Mouse (Mus musculus) forebrain, embryonic 14.5 days (tissue): ENCODE measurements around the gene Ppp3ca. TPM values are rescaled to one million over a fixed set of nuclear protein-coding genes. Genes with fewer than 3 reads are reported as not detected.
"Not testable (repeated sequence)": the region's sequence is repeated elsewhere in the genome, so short reads cannot be mapped to it uniquely, and the experiment has no call there.

Source experiments
- ATAC-seq: fragments of 200-750 bp; cut with Nextera tagmentation; 2 replicates; pipeline ENCODE4 v1.8.0; 2017; ENCODE audit warnings: mild to moderate bottlenecking, moderate library complexity
- DNase-seq: peaks from one replicate; pipeline ENCODE4 v3.0.0-alpha.2; 2015; ENCODE audit warnings: low spot score
- H3K27ac ChIP-seq: fragments of 300-500 bp; sonication (generic); 2 replicates; pipeline ENCODE4 v1.5.1; 2014; ENCODE audit warnings: low read depth, mild to moderate bottlenecking, control low read depth, low read length, moderate library complexity
- H3K27me3 ChIP-seq: fragments of 300-500 bp; sonication (generic); replicated peaks from 2 replicates; pipeline ENCODE4 v1.6.1; 2014; ENCODE audit warnings: low read length, control low read depth, mixed read lengths; ENCODE audit not compliant: control insufficient read depth, insufficient read depth
- H3K36me3 ChIP-seq: fragments of 300-500 bp; sonication (generic); 2 replicates; pipeline ENCODE4 v1.6.1; 2014; ENCODE audit warnings: low read length, control low read depth; ENCODE audit not compliant: control insufficient read depth, insufficient read depth
- H3K4me1 ChIP-seq: fragments of 300-500 bp; sonication (generic); 2 replicates; pipeline ENCODE4 v1.6.1; 2014; ENCODE audit warnings: antibody characterized with exemption, low read length, control low read depth; ENCODE audit not compliant: control insufficient read depth, insufficient read depth
- H3K4me2 ChIP-seq: fragments of 300-500 bp; sonication (generic); 2 replicates; pipeline ENCODE4 v1.6.1; 2014; ENCODE audit warnings: mild to moderate bottlenecking, control low read depth, low read length
- H3K4me3 ChIP-seq: fragments of 300-500 bp; sonication (generic); 2 replicates; pipeline ENCODE4 v1.5.1; 2014; ENCODE audit warnings: low read depth, low read length, control low read depth
- H3K9ac ChIP-seq: fragments of 300-500 bp; sonication (generic); 2 replicates; pipeline ENCODE4 v1.6.1; 2014; ENCODE audit warnings: mild to moderate bottlenecking, low read length, control low read depth, moderate library complexity
- H3K9me3 ChIP-seq: fragments of 300-500 bp; sonication (generic); replicated peaks from 2 replicates; pipeline ENCODE4 v1.6.1; 2016; ENCODE audit warnings: low read length, control low read depth, mixed read lengths; ENCODE audit not compliant: control insufficient read depth
- WGBS: fragments of 180-500 bp; shearing (Covaris S2); extraction: QIAGEN DNeasy Blood & Tissue Kit; methylation state at CpG from one replicate; pipeline ENCODE4 v1.1.7; 2014; 5-methylcytosine and 5-hydroxymethylcytosine counted together
- polyA plus RNA-seq: library from polyadenylated mRNA; unstranded; fragments of >200 nt; fragmentation: Nextera tagmentation; extraction: Ambion mirVana; gene quantifications from 2 replicates; pipeline ENCODE4 v1.2.1, GENCODE M21; 2014

Ppp3ca gene
- polyA plus RNA-seq, 1 experiment from 2014 or later, result 84.4 TPM

GRCm38 (mm10) chr3:136693547-136693946 lies 23.6 kb downstream of the Ppp3ca start:
- H3K4me2 ChIP-seq, result no peak overlapping the region
- no peak overlapping the region for H3K4me3 ChIP-seq
- no peaks in the 10 kb centered on the region for H3K9me3 ChIP-seq
- DNase-seq (no peak), ATAC-seq (no peak)
- H3K27ac ChIP-seq, result no peak overlapping the region
- no peak overlapping the region for H3K9ac ChIP-seq
- no peaks in the 10 kb centered on the region for H3K4me1 ChIP-seq
- no peaks in the 10 kb centered on the region for H3K36me3 ChIP-seq
- no peaks in the 10 kb centered on the region for H3K27me3 ChIP-seq
- 100% methylated on average over 1 of the region's 1 CpGs for WGBS

- ATAC-seq, result no peak
- H3K4me3 ChIP-seq, result no peak overlapping the region
- no peaks in the 10 kb centered on the region for H3K27me3 ChIP-seq
- DNase-seq, result no peak
- H3K4me2 ChIP-seq, result no peak overlapping the region
- no peaks in the 10 kb centered on the region for H3K9me3 ChIP-seq
- H3K27ac ChIP-seq, result no peak overlapping the region
- no peaks in the 10 kb centered on the region for H3K4me1 ChIP-seq
- H3K36me3 ChIP-seq, result no peaks in the 10 kb centered on the region
- WGBS, result 82% methylated on average over 3 of the region's 3 CpGs
- no peak overlapping the region for H3K9ac ChIP-seq
Observed at GRCm38 (mm10) chr3:136697626-136698191, 27.8 kb downstream of the Ppp3ca start.

GRCm38 (mm10) chr3:136699711-136700110 lies 29.8 kb downstream of the Ppp3ca start:
- H3K9ac ChIP-seq, DNase-seq, H3K4me1 ChIP-seq, H3K27ac ChIP-seq, H3K4me3 ChIP-seq, H3K27me3 ChIP-seq, ATAC-seq, H3K4me2 ChIP-seq, H3K36me3 ChIP-seq, H3K9me3 ChIP-seq: not testable (repeated sequence)

GRCm38 (mm10) chr3:136700447-136701009 lies 30.6 kb downstream of the Ppp3ca start:
- Histone ChIP-seq H3K9ac (no peak overlapping the region), H3K9me3 (no peaks in the 10 kb centered on the region), H3K4me3 (no peak overlapping the region), H3K27ac (no peak overlapping the region), H3K4me1 (no peaks in the 10 kb centered on the region), H3K4me2 (no peak overlapping the region), H3K27me3 (no peaks in the 10 kb centered on the region), H3K36me3 (no peaks in the 10 kb centered on the region)
- ATAC-seq, result no peak
- DNase-seq, result no peak
- WGBS, result 64% methylated on average over 11 of the region's 11 CpGs

GRCm38 (mm10) chr3:136702861-136703260 lies 32.9 kb downstream of the Ppp3ca start:
- DNase-seq (no peak), ATAC-seq (no peak)
- Histone ChIP-seq H3K9me3 (no peaks in the 10 kb centered on the region), H3K4me3 (no peak overlapping the region), H3K9ac (no peak overlapping the region), H3K27ac (no peak overlapping the region), H3K27me3 (no peaks in the 10 kb centered on the region), H3K4me1 (0 out of 2 replicates have a peak, but pooled peaks cover 3% of the 10 kb centered on the region), H3K36me3 (no peaks in the 10 kb centered on the region), H3K4me2 (no peak overlapping the region)
- 70% methylated on average over 2 of the region's 2 CpGs for WGBS

- Histone ChIP-seq H3K9me3 (no peaks in the 10 kb centered on the region), H3K27ac (no peak overlapping the region), H3K4me1 (0 out of 2 replicates have a peak, but pooled peaks cover 3% of the 10 kb centered on the region), H3K4me3 (no peak overlapping the region), H3K9ac (no peak overlapping the region), H3K27me3 (no peaks in the 10 kb centered on the region), H3K4me2 (no peak overlapping the region), H3K36me3 (no peaks in the 10 kb centered on the region)
- DNase-seq (no peak), ATAC-seq (no peak)
- WGBS, result 74% methylated on average over 12 of the region's 12 CpGs
Observed at GRCm38 (mm10) chr3:136704515-136705247, 34.8 kb downstream of the Ppp3ca start.

GRCm38 (mm10) chr3:136706048-136706447 lies 36.1 kb downstream of the Ppp3ca start:
- Histone ChIP-seq H3K9ac (no peak overlapping the region), H3K27me3 (no peaks in the 10 kb centered on the region), H3K4me1 (0 out of 2 replicates have a peak, but pooled peaks cover 3% of the 10 kb centered on the region), H3K9me3 (no peaks in the 10 kb centered on the region), H3K4me2 (no peak overlapping the region), H3K4me3 (no peak overlapping the region), H3K36me3 (no peaks in the 10 kb centered on the region), H3K27ac (no peak overlapping the region)
- ATAC-seq (no peak), DNase-seq (no peak)
- 67% methylated on average over 4 of the region's 4 CpGs for WGBS

GRCm38 (mm10) chr3:136706771-136707170 lies 36.8 kb downstream of the Ppp3ca start:
- 82% methylated on average over 7 of the region's 7 CpGs for WGBS
- no peaks in the 10 kb centered on the region for H3K36me3 ChIP-seq
- DNase-seq (no peak), ATAC-seq (no peak)
- H3K9ac ChIP-seq, result no peak overlapping the region
- no peak overlapping the region for H3K27ac ChIP-seq
- H3K27me3 ChIP-seq, result no peaks in the 10 kb centered on the region
- no peaks in the 10 kb centered on the region for H3K9me3 ChIP-seq
- H3K4me1 ChIP-seq, result 0 out of 2 replicates have a peak, but pooled peaks cover 3% of the 10 kb centered on the region
- no peak overlapping the region for H3K4me2 ChIP-seq
- no peak overlapping the region for H3K4me3 ChIP-seq
